Mouse (Mus musculus) retina, embryonic 14.5 days (tissue): ENCODE data around the gene Pard3.
A peak's percentile ranks its signal among the peaks of the same experiment; 100 is the strongest.

Experiments used
- DNase-seq: peaks from one replicate; pipeline ENCODE4 v3.0.0-alpha.2; 2015; ENCODE audit warnings: low spot score

Pard3 gene

DNA sequence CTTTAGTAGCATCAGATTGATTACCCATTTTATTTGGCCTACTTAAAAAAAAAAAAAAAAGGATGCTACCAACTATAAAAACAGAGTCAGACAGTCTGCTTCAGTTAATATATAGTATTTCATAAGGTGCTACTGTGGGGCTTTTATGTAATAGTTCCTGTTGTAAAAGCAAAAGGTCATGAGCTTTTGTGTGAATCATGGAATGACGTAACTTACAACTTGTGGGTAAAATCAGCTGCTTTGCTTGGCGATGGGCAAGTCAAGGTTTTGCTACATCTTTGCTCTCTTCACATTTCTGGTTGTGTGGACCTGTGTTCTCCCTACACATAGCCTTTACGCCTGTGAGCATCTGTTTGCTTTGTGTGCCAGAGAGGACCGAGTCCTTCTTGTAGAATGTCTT, 179.7 kb downstream of the Pard3 start:
- no peak for DNase-seq

DNA sequence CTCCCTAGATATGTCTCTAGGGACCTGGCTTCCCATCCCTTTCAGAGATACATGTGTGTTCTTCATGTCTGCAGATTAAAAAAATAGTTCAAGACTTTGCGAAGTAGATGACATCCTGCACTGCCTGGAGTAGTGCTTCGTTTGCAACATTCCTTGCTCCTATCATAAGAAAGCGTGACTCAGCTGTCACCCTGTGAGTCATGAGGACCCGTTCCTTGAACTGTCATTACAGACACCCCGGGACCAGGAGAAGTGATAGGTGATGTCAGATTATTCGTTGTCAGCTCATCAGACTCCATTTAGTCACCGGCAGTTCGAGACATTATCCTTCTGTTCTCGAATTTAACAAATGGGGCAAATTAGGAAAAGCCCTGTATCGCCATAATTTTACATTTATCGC, 180.1 kb downstream of the Pard3 start:
- DNase-seq: no peak

- DNase-seq: no peak
Observed at GRCm38 (mm10) chr8:127250746-127251145, 187.1 kb downstream of the Pard3 start.

DNA sequence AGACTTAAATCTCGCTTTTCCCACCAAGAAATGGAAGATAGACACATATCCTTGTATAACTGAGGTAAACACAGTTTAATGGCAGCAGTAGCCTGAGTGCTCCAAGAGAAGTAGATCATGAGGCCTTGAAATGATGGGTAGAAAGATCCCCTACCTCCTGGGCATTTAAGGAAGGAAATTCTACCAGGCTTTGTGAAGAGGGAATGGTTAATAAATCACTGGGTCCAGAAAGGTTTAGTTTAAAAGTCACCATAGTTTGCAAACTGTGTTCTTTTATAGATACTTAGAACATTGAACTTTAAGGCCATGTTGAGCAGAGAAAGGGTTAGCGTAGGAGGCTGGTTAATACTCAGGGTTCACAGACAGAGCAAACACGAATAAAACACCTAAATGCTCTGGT, 187.8 kb downstream of the Pard3 start:
- DNase-seq: no peak

GRCm38 (mm10) chr8:127251985-127252384, 188.3 kb downstream of the Pard3 start:
- DNase-seq: peak; percentile 24

DNA sequence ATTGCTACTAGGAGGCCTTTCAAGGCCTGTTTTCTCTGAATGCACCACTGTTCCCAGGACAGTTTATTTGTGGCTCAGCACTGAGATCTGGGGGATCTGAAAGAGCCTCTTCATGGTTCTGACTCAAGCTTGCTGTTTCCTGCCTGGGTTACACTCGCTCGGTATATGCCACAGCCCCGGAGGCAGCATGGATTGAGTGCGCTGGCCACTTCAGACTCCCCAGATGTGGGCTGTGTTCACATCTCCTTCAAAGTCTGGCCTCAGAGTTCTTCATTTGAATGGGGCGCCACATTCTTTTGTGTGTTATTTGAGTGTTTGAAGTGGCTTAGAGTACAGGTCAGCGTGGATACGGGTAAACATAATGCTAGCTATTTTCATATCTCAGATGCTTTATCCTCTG, 190.9 kb downstream of the Pard3 start:
- DNase-seq: no peak

GRCm38 (mm10) chr8:127257086-127257485, 193.4 kb downstream of the Pard3 start:
- DNase-seq: no peak

DNA sequence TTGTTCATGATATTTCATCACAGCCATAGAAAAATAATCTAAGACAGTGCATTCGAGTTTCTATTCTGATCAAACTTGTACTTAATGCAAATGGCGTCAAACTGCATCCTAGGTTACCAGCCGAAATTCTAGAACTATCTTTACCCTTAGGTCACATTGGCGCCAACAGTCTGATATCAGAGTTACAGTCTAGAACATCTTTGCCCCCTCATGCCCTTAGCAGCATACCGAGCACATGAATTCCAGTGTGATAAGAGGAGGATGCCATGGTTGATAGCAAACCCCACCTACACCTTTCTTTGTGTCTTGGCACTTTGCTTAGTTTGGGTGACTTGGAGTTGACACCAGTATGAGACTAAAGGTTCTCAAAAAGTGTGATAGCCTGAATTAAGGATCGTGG, 197.4 kb downstream of the Pard3 start:
- no peak for DNase-seq

DNA sequence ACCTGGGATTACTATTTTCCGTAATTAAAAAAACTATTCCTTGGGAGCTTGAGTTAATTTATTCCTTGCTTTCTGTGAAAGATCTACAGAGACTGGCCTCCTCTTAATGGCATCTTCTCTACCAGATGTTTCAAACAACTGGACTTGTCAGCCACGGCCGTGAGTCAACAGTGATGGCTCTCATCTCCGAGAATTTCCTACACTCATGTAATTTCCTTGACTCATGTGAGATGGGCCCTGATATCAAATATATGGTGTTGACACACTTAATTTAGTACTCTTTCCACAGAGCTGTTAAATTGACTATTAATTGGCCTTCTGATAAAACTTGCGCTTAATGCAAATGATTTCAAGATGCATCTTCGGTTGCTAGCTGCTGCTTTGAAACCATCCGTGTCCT, 198.3 kb downstream of the Pard3 start:
- no peak for DNase-seq

- DNase-seq: no peak
Observed at GRCm38 (mm10) chr8:127262436-127262835, 198.7 kb downstream of the Pard3 start.

- DNase-seq: no peak
Observed at GRCm38 (mm10) chr8:127262926-127263325, 199.2 kb downstream of the Pard3 start.

GRCm38 (mm10) chr8:127263457-127263856, 199.8 kb downstream of the Pard3 start:
- DNase-seq: peak; percentile 9

DNA sequence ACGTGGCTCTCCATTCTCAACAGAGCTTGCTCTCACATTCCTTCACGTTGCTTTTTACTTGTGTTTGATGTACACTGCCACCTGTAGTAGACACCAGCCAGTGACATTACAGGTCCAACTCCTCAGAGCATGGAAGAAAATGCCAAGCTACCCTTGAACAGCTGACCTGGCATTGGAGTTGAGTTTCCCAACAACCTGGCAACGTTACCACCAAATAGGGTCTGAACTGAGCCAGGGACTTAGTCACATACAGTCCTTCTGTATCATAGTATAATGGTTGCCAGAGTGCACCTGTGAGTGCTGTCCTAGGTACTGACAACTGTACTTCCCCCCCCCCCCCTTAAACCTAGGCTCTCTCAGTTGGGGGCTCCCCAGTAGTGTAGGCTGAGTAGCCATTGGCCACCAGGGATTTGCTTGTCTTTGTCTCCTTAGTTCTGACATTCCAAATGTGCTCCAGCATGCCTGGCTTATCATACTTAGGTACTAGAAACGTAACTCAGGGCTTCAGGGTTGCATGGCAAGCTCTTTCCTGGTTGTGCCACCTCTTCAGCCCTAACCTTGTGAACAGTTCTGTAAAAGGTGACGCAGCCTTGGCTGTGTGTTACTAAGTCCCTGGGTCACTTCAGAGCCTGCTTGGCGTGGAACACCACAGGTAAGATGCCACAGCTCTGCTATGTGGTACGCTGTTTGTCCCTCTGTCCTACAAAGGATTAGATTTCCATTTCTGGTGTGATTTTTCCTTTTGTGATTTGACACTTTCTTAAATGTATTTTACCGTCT, 201.2 kb downstream of the Pard3 start:
- no peak for DNase-seq

DNA sequence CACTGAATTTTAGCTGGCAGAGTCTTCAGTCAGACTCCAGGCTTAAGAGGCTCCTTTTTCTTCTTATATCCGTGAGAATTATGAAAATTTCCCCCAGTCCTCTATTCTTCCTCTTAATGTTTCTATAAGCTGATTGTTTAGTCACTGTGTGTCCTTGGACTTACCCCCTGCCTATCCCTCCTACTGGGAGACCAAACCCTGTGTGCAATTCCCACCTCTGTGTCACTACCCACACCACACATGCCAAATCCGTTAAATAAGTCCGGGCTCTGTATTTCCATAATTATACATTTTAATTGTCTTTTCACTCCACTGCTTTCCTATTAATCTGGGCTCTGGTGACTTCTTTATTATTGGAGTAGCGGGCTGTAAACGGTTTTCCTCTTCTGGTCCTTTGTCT, 203.1 kb downstream of the Pard3 start:
- no peak for DNase-seq

DNA sequence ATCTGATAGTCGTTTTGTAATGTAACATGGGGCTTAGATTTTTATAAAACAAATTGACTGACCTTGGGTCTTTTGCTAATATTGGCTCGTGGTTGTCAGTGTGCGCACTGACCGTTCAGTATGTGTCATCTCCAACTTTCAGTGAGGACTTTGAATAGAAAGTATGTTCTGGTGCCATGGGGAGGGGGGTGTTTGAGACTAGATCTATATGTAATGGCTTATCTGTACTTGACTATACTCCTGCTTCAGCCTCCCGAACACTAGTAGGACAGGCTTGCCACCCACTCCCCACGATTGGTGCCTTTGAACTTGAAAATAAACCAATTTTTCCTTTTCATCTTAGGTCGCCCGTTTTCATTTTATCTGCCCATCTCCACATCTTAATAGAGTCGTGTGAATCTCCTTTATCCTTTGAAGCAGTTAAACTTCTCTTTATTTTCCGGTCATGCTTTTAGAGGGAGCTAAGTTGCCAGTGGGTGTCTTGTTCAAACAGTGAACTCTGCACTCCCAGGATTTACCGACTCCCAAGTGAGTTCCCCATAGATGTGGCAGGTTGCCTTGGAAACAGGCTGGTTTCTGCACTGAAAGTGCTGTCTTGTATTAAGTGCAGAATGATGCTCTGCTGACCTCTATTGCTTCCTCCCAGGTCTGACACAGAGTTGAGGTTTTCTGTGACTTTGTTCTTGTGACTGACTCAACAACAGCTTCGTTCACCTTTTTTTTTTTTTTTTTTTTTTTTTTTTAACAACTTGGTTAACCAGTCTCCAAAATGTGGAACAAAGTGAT, 204.7 kb downstream of the Pard3 start:
- DNase-seq: peak; percentile 24

DNA sequence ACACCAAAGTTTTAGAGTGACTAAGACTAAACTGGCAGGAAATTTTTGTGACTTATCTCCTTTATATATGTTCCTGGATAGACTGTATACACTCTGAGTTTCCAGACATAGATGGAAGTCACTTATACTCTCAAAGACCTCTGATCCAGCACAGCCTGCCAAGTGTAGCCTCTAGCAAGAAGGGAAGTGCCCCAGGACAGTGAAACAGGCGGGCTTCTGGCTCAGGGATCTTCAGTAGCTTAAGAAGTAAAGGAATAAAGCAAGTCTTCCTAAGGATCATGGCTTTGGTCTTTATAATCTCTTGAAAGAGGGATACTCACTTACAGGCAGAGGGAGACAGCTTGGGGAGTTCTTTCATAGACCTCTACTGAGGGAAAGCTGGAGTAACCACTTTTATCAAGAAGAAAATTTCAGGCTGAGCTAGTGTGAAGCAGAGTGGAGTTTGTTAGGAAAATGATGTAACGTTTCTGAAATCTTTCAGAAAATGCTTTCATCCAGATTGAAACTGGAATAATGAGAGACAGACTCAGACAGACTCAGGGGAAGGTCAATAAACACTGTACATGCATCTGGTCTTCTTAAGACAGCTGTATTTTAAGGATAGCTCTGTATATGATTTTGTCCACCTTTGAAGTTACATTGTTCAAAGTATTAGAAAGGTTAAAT, 205.5 kb downstream of the Pard3 start:
- DNase-seq: no peak

DNA sequence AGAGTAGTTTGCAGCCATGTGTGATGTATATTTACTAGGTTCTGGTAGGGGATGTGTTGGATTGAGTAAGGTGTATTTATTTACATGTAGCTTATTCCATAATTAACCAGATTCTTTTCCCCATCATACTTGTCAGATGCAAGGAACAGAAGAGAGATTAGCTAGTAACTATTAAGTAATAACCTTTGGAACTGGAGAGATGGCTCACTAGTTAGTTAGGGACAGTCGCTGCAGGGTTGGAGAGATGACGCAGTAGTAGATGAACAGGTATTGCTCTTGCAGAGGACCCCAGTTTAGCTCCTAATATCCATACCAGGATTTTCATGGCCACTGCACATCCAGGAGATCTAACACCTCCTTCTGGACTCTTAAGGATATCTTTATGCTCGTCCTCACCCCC, 207.5 kb downstream of the Pard3 start:
- DNase-seq: no peak

GRCm38 (mm10) chr8:127280299-127280974, 216.7 kb downstream of the Pard3 start:
- no peak for DNase-seq

DNA sequence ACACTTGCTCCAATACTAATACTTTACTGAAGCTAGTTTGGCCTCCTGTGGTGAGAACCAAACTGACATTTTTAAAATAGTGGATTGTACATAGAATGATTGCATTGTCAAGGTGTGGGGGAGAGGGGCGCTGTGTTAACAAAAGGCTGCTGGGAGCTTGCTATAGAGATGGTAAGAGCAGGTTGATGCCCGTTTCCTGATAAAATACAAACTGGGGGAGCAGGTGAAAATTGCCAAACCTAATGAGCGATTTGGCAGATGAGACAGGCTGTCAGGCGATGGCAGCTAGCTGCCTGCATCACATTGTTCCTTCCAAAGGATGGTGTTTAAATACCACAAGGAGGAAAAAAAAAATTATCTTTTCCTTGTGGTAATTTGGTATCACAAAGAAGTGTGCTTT, 217.3 kb downstream of the Pard3 start:
- DNase-seq: no peak

DNA sequence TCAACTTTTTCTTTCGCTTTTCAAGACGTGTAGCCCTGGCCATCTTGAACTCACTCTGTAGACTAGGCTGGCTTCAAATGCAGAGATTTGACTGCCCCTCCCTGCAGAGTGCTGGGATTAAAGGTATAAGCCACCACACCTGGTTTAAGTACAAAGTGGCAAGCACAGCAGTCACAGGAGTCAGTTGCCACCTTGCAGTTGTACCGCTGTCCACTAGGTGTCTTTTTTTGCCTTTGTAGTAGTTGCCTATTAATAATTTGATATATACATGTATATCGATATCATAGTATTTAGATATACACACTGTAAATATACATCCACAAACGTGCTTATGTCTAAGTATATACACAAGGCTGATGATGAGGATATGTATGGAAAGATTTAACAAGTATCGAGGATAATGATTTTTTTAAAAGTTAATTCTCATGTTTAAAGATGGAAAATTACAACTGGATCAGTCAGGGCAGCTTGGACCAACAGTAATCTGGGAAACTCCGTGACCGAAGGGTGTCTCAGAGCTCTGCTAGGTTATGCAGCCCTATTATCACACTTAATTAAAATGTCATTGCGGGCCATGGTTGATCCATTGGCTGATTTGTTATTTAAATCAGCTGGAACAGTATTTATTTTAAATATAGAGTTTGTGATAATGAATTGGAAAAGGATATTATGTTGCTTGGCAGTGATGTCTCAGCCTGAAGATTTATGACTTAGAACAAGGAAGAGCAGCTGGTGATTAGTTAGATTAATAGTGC, 220.9 kb downstream of the Pard3 start:
- DNase-seq: no peak

DNA sequence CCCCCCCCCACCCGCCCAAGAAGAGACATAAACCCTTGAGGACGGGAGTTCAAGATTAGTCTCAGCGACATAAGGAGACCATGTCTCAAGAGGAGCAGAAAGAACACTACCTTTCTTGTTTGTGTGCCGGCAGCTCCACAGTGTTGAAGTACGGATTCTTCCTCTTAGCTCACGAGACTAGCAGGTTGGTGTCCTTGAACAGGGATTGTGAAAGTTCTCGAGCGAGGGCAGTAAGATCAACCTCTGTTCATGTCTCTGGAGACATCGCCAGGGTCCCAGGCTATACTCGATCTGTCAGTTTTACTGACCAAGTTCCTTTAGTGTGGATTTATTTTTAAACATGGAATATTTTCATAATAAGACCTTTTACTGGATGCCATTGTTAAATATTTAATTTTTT, 224.1 kb downstream of the Pard3 start:
- DNase-seq: no peak

- no peak for DNase-seq
Observed at GRCm38 (mm10) chr8:127292307-127292706, 228.6 kb downstream of the Pard3 start.
